Mouse (Mus musculus) E14TG2a.4 (cell line): ENCODE measurements around the gene Snx10.

Experiments used
- CTCF ChIP-seq: conservative IDR thresholded peaks from 2 replicates; pipeline ENCODE4 v1.5.1; 2014; ENCODE audit warnings: low read length
- NANOG ChIP-seq: IDR thresholded peaks from 2 replicates; pipeline ENCODE4 v1.6.1; 2014; ENCODE audit warnings: borderline replicate concordance, low read length, mixed read lengths

GRCm38 (mm10) chr6:51542147-51542546, 18.4 kb downstream of the Snx10 start:
- no peak for TF ChIP-seq NANOG
- no peak for TF ChIP-seq CTCF
